Mouse (Mus musculus): ENCODE results near the gene Vmn1r206.
"Not testable (repeated sequence)": the region's sequence is repeated elsewhere in the genome, so short reads cannot be mapped to it uniquely, and the experiment has no call there.

DNA sequence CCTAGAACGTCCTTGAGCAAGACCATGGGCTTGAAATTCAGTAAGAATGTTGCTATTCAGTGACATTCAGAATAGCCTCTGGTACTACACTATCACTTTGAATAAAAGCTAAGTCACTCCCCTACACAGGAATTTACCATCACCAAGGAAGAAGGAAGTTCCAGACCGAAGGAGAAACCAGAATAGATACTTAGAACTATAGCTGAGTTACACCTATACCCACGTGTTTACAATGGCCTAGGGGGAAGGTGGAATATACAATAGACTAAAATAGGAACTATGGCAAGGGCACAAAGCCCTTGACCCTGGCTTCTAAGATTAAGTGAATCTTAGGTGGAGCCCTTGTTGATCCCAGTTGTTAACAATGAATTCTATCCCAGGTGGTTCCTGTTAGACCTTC lies 49.1 kb downstream of the Vmn1r206 start:
- TF ChIP-seq CTCF (IDR thresholded peaks at IDR 0.05; ENCODE audit: low read depth, low read length); POLR2A (IDR thresholded peaks at IDR 0.05; ENCODE audit: borderline replicate concordance, low read depth, low read length): not testable (repeated sequence)

All from bone marrow macrophage, adult 2 months (primary cell).